Mouse (Mus musculus): Measurements from ENCODE around the gene Anks6. TPM values are rescaled to one million over a fixed set of nuclear protein-coding genes. Genes with fewer than 3 reads are reported as not detected.

Anks6 gene
- total and polyA plus RNA-seq, 3 experiments = not detected

DNA sequence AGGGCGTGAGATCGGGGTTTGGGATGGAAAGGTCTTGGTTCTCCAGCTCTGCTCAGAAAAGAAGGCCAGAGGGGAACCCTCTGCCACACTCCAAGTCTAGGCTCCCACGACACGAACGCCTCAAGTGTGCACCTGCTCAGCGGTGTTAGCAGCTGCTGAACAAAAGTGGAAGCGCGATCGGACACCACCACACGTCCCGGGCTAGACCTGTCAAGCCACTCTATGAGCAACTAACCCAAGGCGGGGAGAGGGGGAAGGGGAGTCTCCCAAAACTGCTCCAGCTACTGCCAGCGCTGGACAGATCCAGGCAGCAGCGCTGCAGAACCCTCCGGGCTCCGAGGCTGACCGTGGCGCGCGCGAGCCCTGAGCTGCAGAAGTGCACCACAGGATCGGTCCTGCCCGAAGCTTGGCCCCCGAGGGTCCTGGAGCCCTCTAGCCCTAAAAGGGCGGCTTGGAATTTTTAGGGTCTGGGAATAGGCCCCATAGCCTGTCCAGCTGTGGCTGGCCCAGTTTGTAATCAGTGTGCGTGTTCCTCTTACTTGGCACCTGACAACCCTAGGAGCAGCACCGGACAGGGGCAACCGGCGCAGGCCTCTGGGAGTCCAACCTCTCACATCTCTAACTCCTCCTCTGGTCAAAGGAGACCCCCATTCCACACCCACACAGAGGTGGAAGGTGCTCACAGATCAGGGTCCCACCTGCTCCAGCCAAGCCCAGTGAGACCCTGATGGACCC is 66.8 kb downstream of the Anks6 start:
- no peaks in the 10 kb centered on the region for H3K4me1 ChIP-seq (ENCODE audit: control insufficient read depth in 1 of 2, insufficient read depth in 2 of 2, low read length in 2 of 2)
- no peak overlapping the region for H3K9ac ChIP-seq (ENCODE audit: control insufficient read depth, low read depth, low read length, poor library complexity, severe bottlenecking)
- no peak overlapping the region for H3K27ac ChIP-seq (ENCODE audit: control insufficient read depth, low read depth, low read length)
- TF ChIP-seq MAX (IDR thresholded peaks at IDR 0.05; ENCODE audit: low read length) (no peak), POLR2AphosphoS2 (IDR thresholded peaks at IDR 0.05; ENCODE audit: low read length) (no peak), JUND (IDR thresholded peaks at IDR 0.05; ENCODE audit: low read depth, low read length) (no peak), POLR2A (IDR thresholded peaks at IDR 0.05; ENCODE audit: control insufficient read depth in 1 of 2, insufficient read depth in 1 of 2, low read depth in 1 of 2, low read length in 2 of 2, poor library complexity in 1 of 2) (no peak), CTCF (IDR thresholded peaks at IDR 0.05 in 2 of 3, conservative IDR thresholded peaks at IDR 0.05 in 1 of 3; ENCODE audit: control insufficient read depth in 1 of 3, insufficient read depth in 1 of 3, low read depth in 2 of 3, low read length in 3 of 3, poor library complexity in 1 of 3, severe bottlenecking in 1 of 3) (no peak), GATA1 (IDR thresholded peaks at IDR 0.05; ENCODE audit: low read depth, low read length) (no peak), MAFK (IDR thresholded peaks at IDR 0.05; ENCODE audit: borderline replicate concordance, low read depth, low read length) (no peak), ZC3H11A (IDR thresholded peaks at IDR 0.05; ENCODE audit: low read depth, low read length) (no peak), ZNF384 (IDR thresholded peaks at IDR 0.05; ENCODE audit: low read depth, low read length) (no peak), TAL1 (IDR thresholded peaks at IDR 0.05; ENCODE audit: low read length) (no peak), UBTF (IDR thresholded peaks at IDR 0.05; ENCODE audit: borderline replicate concordance, insufficient read depth, low read depth, low read length) (no peak), USF1 (IDR thresholded peaks at IDR 0.05; ENCODE audit: low read depth, low read length) (no peak), E2F4 (IDR thresholded peaks at IDR 0.05; ENCODE audit: borderline replicate concordance, low read depth, low read length) (no peak)
- no peaks in the 10 kb centered on the region for H3K9me3 ChIP-seq (replicated peaks; ENCODE audit: insufficient read depth, low read length)
- no peak for DNase-seq (ENCODE audit: low read depth, low spot score)
- H3K36me3 ChIP-seq (ENCODE audit: control insufficient read depth in 1 of 2, insufficient read depth in 2 of 2, low read length in 2 of 2) = no peaks in the 10 kb centered on the region
- H3K27me3 ChIP-seq (ENCODE audit: control insufficient read depth in 1 of 2, insufficient read depth in 2 of 2, low read length in 2 of 2) = no peaks in the 10 kb centered on the region
- H3K4me3 ChIP-seq (ENCODE audit: control insufficient read depth in 1 of 2, insufficient read depth in 1 of 2, low read depth in 2 of 2, low read length in 2 of 2) = no peak overlapping the region
- no peaks in the 10 kb centered on the region for H3K79me2 ChIP-seq (ENCODE audit: control insufficient read depth, insufficient read depth, low read length, poor library complexity)

DNA sequence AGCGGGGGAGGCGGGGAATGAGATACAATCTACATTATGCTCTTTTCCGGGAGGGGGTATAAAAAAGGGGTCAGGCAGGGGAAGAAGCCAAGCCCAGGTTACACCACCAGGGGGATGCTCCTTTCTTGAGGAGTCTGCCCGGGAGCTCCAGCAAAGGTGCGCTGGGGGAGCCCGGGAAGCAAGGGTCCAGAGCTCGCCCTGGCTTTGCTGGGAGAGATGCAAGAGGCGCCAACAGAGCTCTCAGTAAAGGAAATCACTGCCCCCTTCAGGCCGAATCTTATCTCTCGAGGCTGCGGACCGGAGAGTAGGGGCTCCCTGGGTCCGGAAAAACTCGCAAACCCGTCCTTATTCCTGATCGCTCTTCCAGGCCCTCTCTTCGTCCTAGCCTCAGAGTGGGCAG is 67.4 kb downstream of the Anks6 start:
- H3K9me3 ChIP-seq (replicated peaks; ENCODE audit: insufficient read depth, low read length) = no peaks in the 10 kb centered on the region
- no peak overlapping the region for H3K27ac ChIP-seq (ENCODE audit: control insufficient read depth, low read depth, low read length)
- H3K79me2 ChIP-seq (ENCODE audit: control insufficient read depth, insufficient read depth, low read length, poor library complexity) = no peaks in the 10 kb centered on the region
- H3K4me3 ChIP-seq (ENCODE audit: control insufficient read depth in 1 of 2, insufficient read depth in 1 of 2, low read depth in 2 of 2, low read length in 2 of 2) = no peak overlapping the region
- H3K36me3 ChIP-seq (ENCODE audit: control insufficient read depth in 1 of 2, insufficient read depth in 2 of 2, low read length in 2 of 2) = no peaks in the 10 kb centered on the region
- TF ChIP-seq POLR2AphosphoS5 (IDR thresholded peaks at IDR 0.05; ENCODE audit: borderline replicate concordance, low read depth, low read length) = no peak
- TF ChIP-seq MXI1 (IDR thresholded peaks at IDR 0.05; ENCODE audit: low read depth, low read length) = no peak
- TF ChIP-seq CTCF (IDR thresholded peaks at IDR 0.05 in 2 of 3, conservative IDR thresholded peaks at IDR 0.05 in 1 of 3; ENCODE audit: control insufficient read depth in 1 of 3, insufficient read depth in 1 of 3, low read depth in 2 of 3, low read length in 3 of 3, poor library complexity in 1 of 3, severe bottlenecking in 1 of 3) = no peak
- no peak for TF ChIP-seq GATA1 (IDR thresholded peaks at IDR 0.05; ENCODE audit: low read depth, low read length)
- TF ChIP-seq POLR2A (IDR thresholded peaks at IDR 0.05; ENCODE audit: control insufficient read depth in 1 of 2, insufficient read depth in 1 of 2, low read depth in 1 of 2, low read length in 2 of 2, poor library complexity in 1 of 2) = no peak
- no peak for DNase-seq (ENCODE audit: low read depth, low spot score)
- H3K4me1 ChIP-seq (ENCODE audit: control insufficient read depth in 1 of 2, insufficient read depth in 2 of 2, low read length in 2 of 2) = no peaks in the 10 kb centered on the region
- no peaks in the 10 kb centered on the region for H3K27me3 ChIP-seq (ENCODE audit: control insufficient read depth in 1 of 2, insufficient read depth in 2 of 2, low read length in 2 of 2)
- H3K9ac ChIP-seq (ENCODE audit: control insufficient read depth, low read depth, low read length, poor library complexity, severe bottlenecking) = no peak overlapping the region

Data from MEL (cell line).